Mouse (Mus musculus) lung, postnatal 0 days (tissue): ENCODE data around the gene Mtfr2.

Experiments used
- CTCF ChIP-seq: IDR thresholded peaks from 2 replicates; pipeline ENCODE4 v1.5.1; 2016; ENCODE audit warnings: antibody characterized with exemption, mild to moderate bottlenecking
- EP300 ChIP-seq: IDR thresholded peaks from 2 replicates; pipeline ENCODE4 v1.6.1; 2016; ENCODE audit warnings: antibody characterized with exemption, mild to moderate bottlenecking, control low read depth

DNA sequence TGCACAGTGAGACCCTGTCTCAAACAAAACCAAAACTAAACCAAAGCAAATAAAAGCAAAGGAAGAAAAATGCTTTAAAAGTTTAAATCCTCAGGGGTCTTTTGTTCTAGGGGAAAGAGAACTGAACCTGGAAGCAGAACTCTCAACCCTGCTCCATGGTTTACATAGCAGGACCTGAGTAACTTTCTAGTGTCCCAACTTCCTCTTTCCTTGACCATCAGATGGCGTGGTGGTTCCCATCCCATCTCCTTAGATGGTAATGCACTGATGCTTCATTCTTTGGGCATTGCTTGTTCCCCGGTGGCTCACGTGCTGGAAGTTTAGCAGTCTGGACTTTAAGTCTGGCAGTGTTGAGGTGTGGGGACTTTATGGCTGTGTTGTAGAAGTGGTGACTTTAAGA is 33.8 kb downstream of the Mtfr2 start:
- no peak for TF ChIP-seq CTCF
- TF ChIP-seq EP300 = no peak
